Mouse (Mus musculus) cerebellum, adult 11 months (tissue): ENCODE data around the gene Syt2.

Experiments
- DNase-seq: peaks from one replicate; pipeline ENCODE4 v3.0.0; 2022

Syt2 gene

DNA sequence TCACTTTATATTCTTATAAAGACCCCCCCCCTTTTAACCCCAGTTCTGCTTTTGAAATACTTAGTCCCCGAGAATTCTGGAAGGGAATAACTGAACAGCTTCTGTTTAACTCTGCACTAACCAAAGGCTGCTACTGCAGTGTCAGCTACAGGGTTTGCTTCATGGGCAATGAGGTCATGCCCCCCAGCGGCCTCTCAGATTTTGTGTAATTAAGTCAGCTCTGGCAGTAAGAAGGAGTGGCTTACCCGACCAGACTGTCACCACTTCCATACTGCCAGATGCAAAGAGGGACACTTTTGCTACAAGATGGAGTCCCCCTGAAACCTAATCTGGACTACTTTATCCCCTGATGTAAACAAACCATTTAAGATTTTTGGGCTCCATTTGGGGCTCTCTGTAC lies 129.2 kb downstream of the Syt2 start:
- no peak for DNase-seq

DNA sequence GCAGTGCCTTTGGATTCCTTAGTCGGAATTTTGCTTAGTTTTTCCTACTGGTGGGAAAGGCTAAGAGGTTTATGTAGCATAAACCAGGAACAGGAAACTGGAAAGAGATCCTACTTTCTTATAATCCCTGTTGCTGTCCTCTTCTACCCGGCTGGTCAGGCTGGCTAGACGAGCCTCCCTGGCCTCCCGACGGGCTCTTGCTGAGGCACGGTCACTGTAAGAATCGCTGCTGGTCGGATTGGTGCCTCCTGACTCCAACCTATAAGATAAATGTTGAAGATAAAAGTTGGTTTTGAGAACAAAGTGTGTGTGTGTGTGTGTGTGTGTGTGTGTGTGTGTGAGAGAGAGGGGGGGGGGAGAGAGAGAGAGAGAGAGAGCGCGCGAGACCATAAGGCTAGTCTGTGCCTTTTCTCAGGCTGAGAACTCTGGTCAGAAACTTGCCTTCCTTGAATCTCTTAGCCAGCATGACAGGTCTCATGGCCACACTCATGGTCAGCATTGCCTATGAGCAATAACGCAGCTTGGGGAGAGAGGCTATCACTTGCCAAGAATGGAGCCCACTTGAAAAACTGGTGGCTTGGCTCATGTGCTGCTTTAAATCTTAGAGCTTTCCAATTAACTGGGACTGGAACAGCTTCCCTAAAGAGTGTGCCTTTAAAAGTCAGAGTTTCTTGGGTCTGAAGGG lies 130.9 kb downstream of the Syt2 start:
- no peak for DNase-seq

DNA sequence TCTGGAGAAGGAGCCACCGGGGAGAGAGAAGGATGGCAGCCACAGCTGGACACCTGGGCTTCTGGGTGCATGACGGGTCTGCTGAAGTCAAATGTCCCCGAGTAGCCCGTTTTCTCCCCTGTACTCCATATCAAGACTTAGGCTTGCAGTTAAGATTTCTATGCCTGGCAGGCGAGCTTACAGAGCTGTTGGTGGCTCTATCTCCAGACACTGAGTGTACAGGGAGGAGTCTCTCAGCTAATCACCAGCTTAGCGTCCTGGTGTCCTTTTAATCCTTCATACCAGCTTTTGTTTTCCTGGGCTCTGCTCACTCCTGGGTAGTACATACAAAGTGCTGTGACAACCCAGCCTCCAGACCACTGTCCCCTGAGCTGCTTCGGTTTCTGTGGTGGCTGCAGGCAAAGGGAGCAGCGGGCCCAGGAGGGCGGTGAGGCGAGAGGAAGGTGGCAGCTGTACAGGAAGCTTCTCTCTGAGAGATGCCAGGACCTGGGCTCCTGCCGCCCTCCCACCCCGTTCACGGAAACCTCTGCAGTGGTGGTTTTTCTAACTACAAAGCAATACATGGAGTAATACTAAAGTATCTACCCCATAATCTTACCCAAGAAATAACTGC lies 131.6 kb downstream of the Syt2 start:
- no peak for DNase-seq

DNA sequence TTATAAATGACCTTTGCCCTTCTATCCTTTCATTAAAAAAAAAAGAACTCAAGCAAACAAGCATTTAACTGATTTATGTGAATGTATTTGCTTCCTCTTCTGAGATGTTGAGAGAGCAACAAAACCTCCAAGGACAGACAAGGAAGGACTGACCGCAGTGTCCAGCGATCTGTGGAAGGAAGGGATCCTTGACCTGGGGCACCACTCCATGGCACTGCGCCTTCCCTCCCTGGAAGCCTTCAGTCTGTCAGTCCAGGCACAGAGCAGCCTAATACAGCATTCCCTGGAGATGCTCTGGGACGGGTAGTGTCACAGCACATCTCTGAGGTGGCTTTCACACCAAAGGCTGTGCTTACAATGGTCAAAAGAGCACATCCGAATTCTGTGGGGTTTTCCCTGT lies 136.3 kb downstream of the Syt2 start:
- no peak for DNase-seq

DNA sequence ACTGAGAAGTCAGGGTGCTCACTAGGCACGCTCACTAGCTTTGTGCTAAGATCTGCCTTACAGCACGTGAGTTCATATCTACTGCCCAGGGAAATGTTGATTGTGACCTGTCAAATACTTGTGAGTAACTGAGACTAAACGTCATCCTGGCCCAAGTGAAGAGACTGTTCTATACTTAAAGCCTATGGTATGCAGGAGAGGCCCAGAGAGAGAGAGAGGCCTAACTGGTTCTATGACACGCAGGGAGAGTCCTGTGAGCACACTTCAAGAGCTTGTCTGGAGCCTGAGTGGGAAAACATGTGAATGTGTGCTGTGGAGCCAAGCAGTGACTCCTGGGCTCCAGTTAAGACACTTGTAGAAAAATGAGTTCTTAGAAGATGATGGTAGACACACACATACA lies 137.5 kb downstream of the Syt2 start:
- DNase-seq: no peak

GRCm38 (mm10) chr1:134784481-134784880 lies 138.0 kb downstream of the Syt2 start:
- no peak for DNase-seq

DNA sequence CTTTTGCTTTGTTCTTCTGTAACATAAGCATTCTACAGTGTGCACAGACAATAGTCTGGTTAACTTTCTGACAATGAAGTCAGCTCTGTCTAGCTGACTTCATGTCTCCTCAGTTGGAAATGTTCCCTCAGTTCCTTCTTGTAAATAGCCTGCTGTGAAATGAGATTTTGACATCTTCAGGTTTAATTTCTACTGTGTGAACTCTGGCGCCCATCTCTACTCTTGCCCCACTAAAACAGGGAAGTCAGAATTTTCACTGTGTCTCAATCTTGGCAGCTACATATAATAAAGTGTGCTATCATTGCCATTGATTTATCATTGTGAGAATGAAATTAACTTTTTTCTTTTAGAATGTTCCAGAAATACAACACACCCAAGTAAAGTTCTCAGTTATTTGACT lies 138.4 kb downstream of the Syt2 start:
- DNase-seq: no peak

DNA sequence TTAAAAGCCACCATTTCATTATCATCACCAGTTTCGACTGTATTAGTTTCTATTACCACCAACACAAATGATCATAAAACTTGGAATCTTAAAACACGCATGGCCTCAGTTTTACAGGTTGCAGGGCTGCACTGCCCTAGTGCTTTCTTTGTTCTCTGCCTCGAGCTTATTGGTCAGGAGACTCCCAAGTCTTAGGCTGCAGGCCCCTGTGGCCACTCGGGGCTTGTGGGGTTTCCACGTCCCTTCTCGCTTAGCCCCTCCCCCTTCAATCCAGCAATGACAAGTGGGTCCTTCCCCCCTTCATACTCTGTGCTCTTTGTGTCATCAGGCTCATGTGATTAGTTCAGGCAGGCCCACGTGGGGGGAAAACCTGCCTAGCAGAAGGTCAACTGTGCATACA lies 141.6 kb downstream of the Syt2 start:
- DNase-seq: no peak

- no peak for DNase-seq
Observed at GRCm38 (mm10) chr1:134790716-134791439, 144.4 kb downstream of the Syt2 start.

GRCm38 (mm10) chr1:134791456-134791855 lies 145.0 kb downstream of the Syt2 start:
- no peak for DNase-seq

DNA sequence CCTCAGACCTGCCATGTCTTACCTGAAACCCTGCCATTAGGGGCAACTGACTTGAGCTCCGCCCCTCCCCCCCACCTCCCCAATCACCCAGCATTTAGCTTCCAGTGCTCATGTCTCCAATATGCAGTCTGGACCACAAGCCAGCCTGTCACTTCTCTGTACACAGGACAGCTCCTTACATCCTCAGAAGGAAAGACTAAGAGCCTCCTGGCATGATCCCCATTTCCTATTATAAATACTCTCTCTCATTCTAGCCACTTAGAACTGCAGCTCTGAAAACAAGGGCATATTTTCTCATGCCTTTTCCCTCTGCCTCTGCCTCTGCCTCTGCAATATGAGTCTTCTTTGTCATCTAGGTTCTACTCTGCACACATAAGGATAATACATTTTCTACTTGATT lies 149.6 kb downstream of the Syt2 start:
- no peak for DNase-seq

DNA sequence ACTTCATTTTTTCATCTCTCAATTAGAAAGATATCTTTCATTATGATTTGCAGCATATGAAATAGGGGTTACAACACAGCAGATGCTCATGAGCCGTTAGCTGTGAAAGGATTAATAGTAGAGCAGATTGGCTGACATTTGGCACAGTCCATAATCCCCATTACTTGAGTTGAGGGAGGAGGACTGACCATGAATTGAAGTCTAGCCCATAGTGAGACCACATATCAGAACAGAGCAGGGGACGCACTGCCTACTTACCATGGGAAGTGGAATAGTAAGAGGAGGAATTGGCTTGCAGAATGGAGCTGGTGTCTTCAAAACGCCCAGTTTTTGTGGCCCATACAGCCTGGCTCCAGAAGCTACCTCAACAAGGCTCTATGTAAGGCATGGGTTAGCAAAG lies 150.1 kb downstream of the Syt2 start:
- DNase-seq: no peak

DNA sequence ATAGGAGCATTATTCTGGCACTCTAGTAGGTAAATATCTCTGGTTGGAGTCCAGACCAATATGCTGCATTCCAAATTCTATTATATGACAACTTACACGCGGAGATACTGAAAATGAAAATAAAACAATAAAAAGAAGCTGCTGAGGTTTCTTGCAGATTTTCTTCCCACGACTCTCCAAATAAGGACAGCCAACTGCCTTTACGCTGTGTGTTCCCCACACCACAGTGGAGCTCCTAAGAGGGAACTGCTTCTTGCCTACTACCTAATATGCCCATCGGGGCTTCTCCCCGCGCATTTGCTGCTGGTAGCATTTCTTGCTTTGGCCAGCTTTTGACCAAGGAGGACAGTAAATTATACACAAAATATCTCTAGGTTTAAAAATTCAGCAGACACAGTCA lies 155.3 kb downstream of the Syt2 start:
- no peak for DNase-seq

DNA sequence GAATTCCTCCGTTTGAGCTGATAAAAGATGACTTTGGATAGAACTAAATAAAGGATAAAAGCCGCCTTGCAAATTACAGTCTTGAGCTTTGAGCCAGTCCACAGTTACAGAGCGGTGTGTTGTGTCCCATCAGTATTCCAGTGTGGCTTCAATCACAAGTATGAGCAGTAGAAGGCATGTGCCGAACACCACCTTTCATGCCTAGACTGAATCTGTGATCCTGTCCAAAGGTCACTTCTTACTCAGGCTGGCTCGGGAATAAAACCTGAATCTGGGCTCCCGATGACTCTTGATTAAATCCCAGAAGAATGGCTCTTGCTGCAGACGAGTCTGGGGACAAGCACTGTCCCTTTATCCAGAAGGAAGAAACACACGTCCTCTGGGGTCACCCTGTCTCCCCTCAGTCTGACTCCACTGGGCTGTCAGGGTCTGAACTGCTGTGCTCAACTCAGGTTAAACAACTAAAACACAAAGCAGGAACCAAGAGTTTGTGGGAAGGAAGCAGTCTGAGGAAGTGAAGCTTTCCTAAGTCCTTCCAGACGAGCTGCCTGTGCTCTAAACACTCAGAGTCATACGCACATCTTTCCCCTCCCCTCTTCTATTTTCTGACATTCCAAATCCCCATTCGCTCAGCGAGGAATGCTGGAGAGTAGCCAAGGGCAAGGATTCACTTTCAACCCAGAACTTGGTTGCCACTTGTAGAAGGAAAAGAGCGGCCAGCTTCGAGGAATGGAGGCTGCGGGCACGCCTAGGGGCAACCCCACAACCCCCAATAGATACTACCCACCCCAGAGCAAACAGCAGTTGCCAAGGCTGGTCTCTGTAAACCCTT lies 157.0 kb downstream of the Syt2 start:
- DNase-seq: no peak

DNA sequence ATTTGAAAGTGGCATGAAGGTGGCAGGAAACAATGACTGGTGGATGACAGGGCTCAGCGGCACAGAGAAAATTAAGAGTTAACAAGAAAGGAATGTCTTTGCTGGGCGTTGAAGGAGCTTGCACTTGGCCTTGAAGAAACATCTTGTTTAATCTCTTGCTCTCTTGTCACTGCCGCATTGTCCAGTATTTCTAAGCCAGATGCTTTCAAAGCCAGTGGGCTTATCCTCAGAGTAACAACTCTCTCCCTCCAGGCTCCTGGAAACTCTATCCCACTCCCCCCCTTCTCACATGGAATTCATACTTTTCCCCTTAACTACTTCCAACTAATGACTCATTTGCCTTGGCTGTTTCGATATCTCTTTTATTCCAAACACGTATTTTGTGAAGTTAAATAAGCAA lies 157.9 kb downstream of the Syt2 start:
- DNase-seq: no peak

- DNase-seq: no peak
Observed at GRCm38 (mm10) chr1:134805471-134805870, 159.0 kb downstream of the Syt2 start.
